In the genomic region with DNA sequence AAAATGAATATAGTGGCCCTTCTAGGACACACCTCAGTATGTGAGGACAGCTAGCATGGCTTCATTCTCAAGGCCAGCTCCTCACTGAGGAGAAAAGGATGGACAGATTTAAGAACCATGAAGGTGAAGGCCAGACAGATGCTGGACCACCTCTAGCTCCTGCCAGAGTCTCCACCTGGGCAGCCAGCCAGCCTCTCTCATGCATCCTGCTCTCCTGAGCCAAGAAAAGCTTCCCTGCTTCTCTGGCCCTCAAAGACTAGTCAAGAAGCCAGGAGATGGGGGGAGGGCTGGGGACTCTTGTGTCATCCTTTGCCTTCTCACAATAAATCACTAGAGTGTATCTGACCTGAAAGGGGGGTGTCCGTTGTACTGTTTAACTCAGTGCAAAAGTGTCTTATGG, we compare ENCODE assay signal across 10 mouse cellular contexts. TPM values are rescaled to one million over a fixed set of nuclear protein-coding genes. Genes with fewer than 3 reads are reported as not detected.
DNase-seq lines count a peak whose midpoint lies in the region; ATAC-seq and TF ChIP-seq lines count a peak whose summit lies in the region.
"Had no signal": no experiment of that assay in that cellular context is flagged by ENCODE, and none has a peak within 500 bp of the region (broad histone marks: within the 10 kb centered on the region; RNA-seq: fewer than 3 reads in every experiment).

No protein-coding gene starts in this region.

- 0 out of 2 replicates have a peak, but pooled peaks cover 13% of the 10 kb centered on the region for H3K36me3 ChIP-seq in lung, embryonic 15.5 days
- H3K36me3 ChIP-seq in lung, embryonic 16.5 days (ENCODE audit: control insufficient read depth, insufficient read depth, low read length): peaks cover 4% of the 10 kb centered on the region
- peaks cover 63% of the 10 kb centered on the region for H3K36me3 ChIP-seq in forebrain, embryonic 10.5 days (replicated peaks)
- H3K36me3 ChIP-seq: hindbrain, embryonic 15.5 days had no signal

- no peak for TF ChIP-seq POLR2A in lung, adult 2 months (IDR thresholded peaks at IDR 0.05; ENCODE audit: borderline replicate concordance, extremely low read depth, low read depth, low read length)

- no peak overlapping the region for H3K27ac ChIP-seq in lung, embryonic 15.5 days
- no peak overlapping the region for H3K27ac ChIP-seq in lung, embryonic 16.5 days (ENCODE audit: low read length)
- no peak overlapping the region for H3K27ac ChIP-seq in forebrain, embryonic 10.5 days
- H3K27ac ChIP-seq: embryonic facial prominence, embryonic 13.5 days; hindbrain, embryonic 15.5 days had no signal

- H3K4me3 ChIP-seq in lung, embryonic 15.5 days: no peak overlapping the region
- H3K4me3 ChIP-seq in lung, adult 2 months (replicated peaks; ENCODE audit: extremely low read depth, low read depth, low read length): no peak overlapping the region
- no peak overlapping the region for H3K4me3 ChIP-seq in lung, embryonic 16.5 days (ENCODE audit: low read length)
- no peak overlapping the region for H3K4me3 ChIP-seq in forebrain, embryonic 10.5 days
- H3K4me3 ChIP-seq: embryonic facial prominence, embryonic 13.5 days; hindbrain, embryonic 15.5 days had no signal

- no peak for DNase-seq in lung, adult 2 months
- peak; percentile 12 for DNase-seq in cerebellum, adult 9-11 months
- DNase-seq in heart, adult 8-10 months (ENCODE audit: low spot score): peak; percentile 53
- no peak for DNase-seq in spleen, adult 12 weeks (ENCODE audit: low spot score)
- DNase-seq in forebrain, embryonic 10.5 days (ENCODE audit: extremely low spot score, low spot score): no peak
- DNase-seq: liver, postnatal 0 days had no signal

- no peak for TF ChIP-seq CTCF in lung, adult 2 months (IDR thresholded peaks at IDR 0.05; ENCODE audit: insufficient read depth, low read length)

- 53% methylated on average over 1 of the region's 1 CpGs for WGBS in lung, embryonic 15.5 days
- 33% methylated on average over 1 of the region's 1 CpGs for WGBS in lung, adult 2 months
- WGBS in lung, embryonic 16.5 days: 56% methylated on average over 1 of the region's 1 CpGs
- WGBS in forebrain, embryonic 10.5 days: 87% methylated on average over 1 of the region's 1 CpGs

- peaks cover 27% of the 10 kb centered on the region for H3K4me1 ChIP-seq in lung, embryonic 15.5 days
- peaks cover 13% of the 10 kb centered on the region for H3K4me1 ChIP-seq in lung, adult 2 months (ENCODE audit: control insufficient read depth, insufficient read depth, low read length)
- peaks cover 20% of the 10 kb centered on the region for H3K4me1 ChIP-seq in lung, embryonic 16.5 days (replicated peaks; ENCODE audit: control insufficient read depth, insufficient read depth, low read length)
- H3K4me1 ChIP-seq in forebrain, embryonic 10.5 days: peaks cover 2% of the 10 kb centered on the region

- no peak overlapping the region for H3K9ac ChIP-seq in lung, embryonic 15.5 days
- H3K9ac ChIP-seq in lung, embryonic 16.5 days (ENCODE audit: low read length): no peak overlapping the region
- H3K9ac ChIP-seq: embryonic facial prominence, embryonic 13.5 days; hindbrain, embryonic 15.5 days; liver, postnatal 0 days had no signal

- no peaks in the 10 kb centered on the region for H3K27me3 ChIP-seq in lung, embryonic 15.5 days
- H3K27me3 ChIP-seq in lung, embryonic 16.5 days (ENCODE audit: control insufficient read depth, insufficient read depth, low read depth, low read length): no peaks in the 10 kb centered on the region
- no peaks in the 10 kb centered on the region for H3K27me3 ChIP-seq in forebrain, embryonic 10.5 days (ENCODE audit: poor library complexity, severe bottlenecking)
- H3K27me3 ChIP-seq: embryonic facial prominence, embryonic 13.5 days; hindbrain, embryonic 15.5 days had no signal

- peak; percentile 47 for ATAC-seq in lung, embryonic 15.5 days (ENCODE audit: borderline replicate concordance, extremely low read depth, low FRiP score, low TSS enrichment)
- ATAC-seq in lung, embryonic 16.5 days (ENCODE audit: low read depth): peak; percentile 53; the same call in 1 of the 2 replicates
- ATAC-seq: liver, postnatal 0 days had no signal

- no peaks in the 10 kb centered on the region for H3K9me3 ChIP-seq in lung, embryonic 15.5 days
- H3K9me3 ChIP-seq in lung, embryonic 16.5 days (ENCODE audit: control insufficient read depth, low read length): no peaks in the 10 kb centered on the region
- no peaks in the 10 kb centered on the region for H3K9me3 ChIP-seq in forebrain, embryonic 10.5 days
- H3K9me3 ChIP-seq: embryonic facial prominence, embryonic 13.5 days; hindbrain, embryonic 15.5 days had no signal

- H3K4me2 ChIP-seq in lung, embryonic 15.5 days: no peak overlapping the region
- H3K4me2 ChIP-seq in lung, embryonic 16.5 days (ENCODE audit: low read depth, low read length): no peak overlapping the region
- H3K4me2 ChIP-seq: embryonic facial prominence, embryonic 13.5 days; hindbrain, embryonic 15.5 days had no signal

RNA-seq across cellular contexts. Expression of a gene that starts 31.7 kb away (rescaled TPM):
- polyA plus RNA-seq in lung, embryonic 15.5 days (2015; fragmentation: Nextera tagmentation; extraction: Ambion mirVana): 5.0 and 5.5 TPM in 2 replicates
- 63.0 and 81.5 TPM in 2 replicates for polyA plus RNA-seq in lung, adult 2 months (2012; rRNA removed)
- total RNA-seq in heart, adult 8-10 months (2022): 10 to 100 TPM; 17.2 to 21.1 (median 19.8) TPM
- polyA plus RNA-seq in lung, embryonic 16.5 days (2015; fragmentation: Nextera tagmentation; extraction: Ambion mirVana): 4.8 and 5.6 TPM in 2 replicates
- polyA plus RNA-seq in forebrain, embryonic 10.5 days (2016; fragmentation: Nextera tagmentation; extraction: Ambion mirVana): 3.2 and 3.3 TPM in 2 replicates

RNA-seq across cellular contexts. Expression of a gene that starts 49.0 kb away (rescaled TPM):
- 0.17 TPM in 1 of 2 replicates, not detected in the other for polyA plus RNA-seq in lung, embryonic 15.5 days (2015; fragmentation: Nextera tagmentation; extraction: Ambion mirVana)
- polyA plus RNA-seq in lung, adult 2 months (2012; rRNA removed): 1.5 and 1.8 TPM in 2 replicates
- total RNA-seq in heart, adult 8-10 months (2022): under 1 TPM; 0.12 to 0.31 (median 0.22) TPM
- polyA plus RNA-seq in lung, embryonic 16.5 days (2015; fragmentation: Nextera tagmentation; extraction: Ambion mirVana): 0.28 and 0.39 TPM in 2 replicates
- 0.05 TPM in 1 of 2 replicates, not detected in the other for polyA plus RNA-seq in forebrain, embryonic 10.5 days (2016; fragmentation: Nextera tagmentation; extraction: Ambion mirVana)

Comparison
In these comparisons a context has a peak if more than half of its experiments do, and no peak if none do; other contexts are left out.
1. DNase-seq: peak in cerebellum, adult 9-11 months (single experiment) and heart, adult 8-10 months (single experiment); none in lung, adult 2 months (single experiment), spleen, adult 12 weeks (single experiment) and forebrain, embryonic 10.5 days (single experiment).